Mouse (Mus musculus) megakaryocyte, embryonic 14.5 days (primary cell): ENCODE measurements around the gene Apold1.

ENCODE experiments used
- FLI1 ChIP-seq: IDR thresholded peaks from 2 replicates; pipeline ENCODE4 v1.6.1; 2012; ENCODE audit warnings: low read length, inconsistent platforms, mixed read lengths
- GATA1 ChIP-seq: IDR thresholded peaks from 3 replicates; pipeline ENCODE4 v1.6.1; 2012; ENCODE audit warnings: mixed read lengths, low read length, inconsistent platforms, borderline replicate concordance

DNA sequence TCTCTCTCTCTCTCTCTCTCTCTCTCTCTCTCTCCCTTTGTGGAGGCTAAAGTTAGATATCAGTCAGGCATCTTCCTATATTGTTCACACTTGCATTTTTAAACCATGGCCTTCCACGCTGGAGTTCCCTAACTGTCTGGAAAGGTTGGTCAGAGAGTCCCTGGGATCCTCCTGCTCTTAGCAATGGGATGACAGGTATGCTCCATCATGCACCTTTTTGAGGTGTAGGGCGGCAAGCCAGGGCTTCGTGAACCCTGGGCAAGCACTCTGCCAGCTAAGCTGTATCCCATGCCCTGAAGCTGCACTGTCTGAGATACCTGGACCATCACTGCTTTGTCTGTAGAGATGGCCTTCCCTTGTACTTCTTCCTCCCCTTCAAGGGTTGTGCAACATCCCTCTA, 32.3 kb upstream of the Apold1 start:
- TF ChIP-seq GATA1 (no peak), FLI1 (no peak)
